Mouse (Mus musculus): ENCODE measurements around the gene Fads3. TPM values are rescaled to one million over a fixed set of nuclear protein-coding genes. Genes with fewer than 3 reads are reported as not detected.
A peak's percentile ranks its signal among the peaks of the same experiment; 100 is the strongest.

Fads3 gene
- polyA plus RNA-seq, 1 experiment from 2014 or later, result 79.6 TPM

DNA sequence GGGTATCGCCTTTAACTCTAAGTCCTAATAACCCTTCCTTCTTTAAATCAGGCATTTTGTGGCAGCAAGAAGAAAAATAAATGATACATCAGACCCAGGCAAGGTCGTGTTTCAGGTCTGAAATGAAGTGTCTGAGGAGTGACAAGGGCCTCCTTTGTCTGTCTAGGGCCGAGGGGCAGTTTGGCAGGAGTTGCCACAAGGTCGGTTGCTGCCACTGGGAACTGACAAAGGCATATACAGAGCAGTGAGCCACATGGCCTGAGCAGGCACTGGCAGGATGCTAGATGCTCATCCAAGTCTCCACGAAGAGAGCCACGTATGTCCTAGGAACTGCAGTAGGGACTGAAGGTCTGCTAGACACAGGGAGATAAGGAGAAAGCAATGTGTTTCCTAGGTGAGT, 37.0 kb downstream of the Fads3 start:
- Histone ChIP-seq H3K36me3 (ENCODE audit: insufficient read depth, low read length) (peaks cover 14% of the 10 kb centered on the region; the same call in 1 of the 2 replicates), H3K4me2 (replicated peaks; ENCODE audit: low read depth, low read length) (no peak overlapping the region), H3K27ac (ENCODE audit: low read length) (no peak overlapping the region), H3K27me3 (replicated peaks; ENCODE audit: insufficient read depth, low read length) (no peaks in the 10 kb centered on the region), H3K9ac (replicated peaks; ENCODE audit: low read depth) (no peak overlapping the region), H3K4me3 (ENCODE audit: low read depth, low read length) (no peak overlapping the region), H3K4me1 (ENCODE audit: insufficient read depth, low read depth, low read length) (no peaks in the 10 kb centered on the region), H3K9me3 (ENCODE audit: low read length) (no peaks in the 10 kb centered on the region)
- no peak for ATAC-seq
- no peak for TF ChIP-seq EP300 (IDR thresholded peaks at IDR 0.05)
- no peak for TF ChIP-seq CTCF (IDR thresholded peaks at IDR 0.05)
- 71% methylated on average over 6 of the region's 6 CpGs for whole genome bisulfite sequencing
- no peak for DNase-seq (ENCODE audit: low spot score)

DNA sequence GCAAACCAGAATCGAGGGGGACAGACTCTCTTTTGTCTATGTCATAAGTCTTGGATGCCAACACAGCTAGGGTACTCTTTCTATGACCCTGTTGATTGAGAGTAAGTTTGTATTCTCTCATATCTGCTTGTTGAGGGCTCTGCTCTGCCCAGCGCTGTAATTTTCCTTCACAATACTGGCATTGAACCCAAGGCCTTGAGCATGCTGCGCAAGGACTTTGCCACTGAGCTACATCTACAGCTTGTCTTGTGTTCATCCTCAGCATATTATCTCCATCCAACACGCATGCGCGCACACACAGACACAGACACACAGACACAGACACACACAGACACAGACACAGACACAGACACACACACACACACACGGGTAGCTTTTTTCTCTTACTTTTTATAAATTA, 39.0 kb downstream of the Fads3 start:
- Histone ChIP-seq H3K4me2 (replicated peaks; ENCODE audit: low read depth, low read length) (no peak overlapping the region), H3K27me3 (replicated peaks; ENCODE audit: insufficient read depth, low read length) (no peaks in the 10 kb centered on the region), H3K4me3 (ENCODE audit: low read depth, low read length) (no peak overlapping the region), H3K27ac (ENCODE audit: low read length) (no peak overlapping the region), H3K36me3 (ENCODE audit: insufficient read depth, low read length) (peaks cover 14% of the 10 kb centered on the region; the same call in 1 of the 2 replicates), H3K9ac (replicated peaks; ENCODE audit: low read depth) (no peak overlapping the region), H3K9me3 (ENCODE audit: low read length) (no peaks in the 10 kb centered on the region), H3K4me1 (ENCODE audit: insufficient read depth, low read depth, low read length) (no peaks in the 10 kb centered on the region)
- no peak for ATAC-seq
- no peak for DNase-seq (ENCODE audit: low spot score)
- no peak for TF ChIP-seq CTCF (IDR thresholded peaks at IDR 0.05)
- no peak for TF ChIP-seq EP300 (IDR thresholded peaks at IDR 0.05)
- WGBS, result 92% methylated on average over 7 of the region's 7 CpGs

DNA sequence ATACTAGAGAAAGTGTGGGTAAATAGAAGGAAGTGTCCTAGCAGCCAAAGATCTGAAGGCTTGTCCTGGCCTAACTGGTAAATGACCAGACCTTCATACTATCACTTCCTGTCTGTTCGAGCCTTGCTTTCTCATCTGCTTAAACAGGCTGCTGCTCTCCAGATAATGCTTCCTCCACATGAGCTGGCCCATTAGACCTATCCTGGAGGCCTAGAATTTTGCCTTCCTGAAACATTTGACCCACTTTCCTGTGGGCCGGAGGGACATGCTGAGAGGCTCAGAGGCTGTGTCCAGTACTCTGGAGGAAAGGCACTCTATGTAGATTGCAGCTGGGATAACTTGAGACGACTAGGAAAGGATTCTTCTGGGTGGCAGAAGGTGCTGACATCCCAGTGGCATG, 40.7 kb downstream of the Fads3 start:
- H3K36me3 ChIP-seq (ENCODE audit: insufficient read depth, low read length), result peaks cover 13% of the 10 kb centered on the region; the same call in 1 of the 2 replicates
- TF ChIP-seq EP300 (IDR thresholded peaks at IDR 0.05) (no peak), CTCF (IDR thresholded peaks at IDR 0.05) (no peak)
- DNase-seq (ENCODE audit: low spot score) (no peak), ATAC-seq (no peak)
- H3K4me2 ChIP-seq (replicated peaks; ENCODE audit: low read depth, low read length), result no peak overlapping the region
- H3K9ac ChIP-seq (replicated peaks; ENCODE audit: low read depth), result no peak overlapping the region
- no peaks in the 10 kb centered on the region for H3K9me3 ChIP-seq (ENCODE audit: low read length)
- WGBS, result 51% methylated on average over 3 of the region's 3 CpGs
- H3K4me1 ChIP-seq (ENCODE audit: insufficient read depth, low read depth, low read length), result no peaks in the 10 kb centered on the region
- no peak overlapping the region for H3K27ac ChIP-seq (ENCODE audit: low read length)
- H3K27me3 ChIP-seq (replicated peaks; ENCODE audit: insufficient read depth, low read length), result no peaks in the 10 kb centered on the region
- H3K4me3 ChIP-seq (ENCODE audit: low read depth, low read length), result no peak overlapping the region

DNA sequence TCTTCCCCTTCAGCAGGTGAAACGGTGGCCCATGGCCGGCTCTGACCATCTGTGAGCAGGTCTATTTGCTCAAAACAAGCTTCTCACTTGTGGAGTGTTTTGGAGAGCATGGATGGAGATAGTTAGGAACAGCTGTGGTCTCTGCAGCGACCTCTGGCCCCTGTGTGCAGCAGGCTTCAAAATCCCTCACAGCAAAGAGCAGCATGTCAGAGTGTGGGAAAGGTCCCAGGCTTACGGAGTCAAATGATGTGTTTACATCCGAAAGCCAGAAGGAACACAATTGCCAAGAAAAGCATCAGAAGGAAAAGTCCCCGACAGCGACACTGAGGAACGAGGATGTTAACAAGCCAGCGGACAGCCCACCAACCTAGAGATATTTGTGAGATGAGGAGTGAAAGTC, 44.1 kb downstream of the Fads3 start:
- Histone ChIP-seq H3K27me3 (replicated peaks; ENCODE audit: insufficient read depth, low read length) (no peaks in the 10 kb centered on the region), H3K27ac (ENCODE audit: low read length) (no peak overlapping the region), H3K4me2 (replicated peaks; ENCODE audit: low read depth, low read length) (no peak overlapping the region), H3K4me1 (ENCODE audit: insufficient read depth, low read depth, low read length) (no peaks in the 10 kb centered on the region), H3K9ac (replicated peaks; ENCODE audit: low read depth) (no peak overlapping the region), H3K9me3 (ENCODE audit: low read length) (no peaks in the 10 kb centered on the region), H3K4me3 (ENCODE audit: low read depth, low read length) (no peak overlapping the region), H3K36me3 (ENCODE audit: insufficient read depth, low read length) (peaks cover 16% of the 10 kb centered on the region; the same call in 1 of the 2 replicates)
- WGBS, result 56% methylated on average over 9 of the region's 9 CpGs
- ATAC-seq, result peak; percentile 65
- no peak for TF ChIP-seq CTCF (IDR thresholded peaks at IDR 0.05)
- TF ChIP-seq EP300 (IDR thresholded peaks at IDR 0.05), result no peak
- DNase-seq (ENCODE audit: low spot score), result no peak

DNA sequence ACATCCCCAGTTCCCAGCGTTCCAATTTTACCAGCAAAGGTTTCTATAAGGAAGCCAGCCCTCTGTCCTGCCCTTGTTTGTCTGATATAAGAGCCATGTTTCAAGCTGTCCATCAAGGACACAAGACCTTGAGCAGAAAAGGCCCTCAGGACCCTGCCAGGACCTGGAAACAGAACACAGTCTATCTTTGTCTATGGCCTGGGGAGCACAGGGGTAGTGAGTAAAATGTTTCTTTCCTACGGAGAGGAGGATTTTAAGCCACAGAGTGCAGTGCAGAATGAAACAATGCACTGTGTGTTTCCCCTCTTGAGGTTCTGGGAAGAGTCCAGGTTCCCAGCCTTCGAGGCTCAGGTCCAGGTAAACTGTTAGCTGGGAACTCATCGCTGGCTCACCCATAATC, 45.6 kb downstream of the Fads3 start:
- DNase-seq (ENCODE audit: low spot score) (no peak), ATAC-seq (no peak)
- WGBS, result 84% methylated on average over 4 of the region's 4 CpGs
- H3K36me3 ChIP-seq (ENCODE audit: insufficient read depth, low read length), result peaks cover 17% of the 10 kb centered on the region; the same call in 1 of the 2 replicates
- H3K9me3 ChIP-seq (ENCODE audit: low read length), result no peaks in the 10 kb centered on the region
- no peaks in the 10 kb centered on the region for H3K4me1 ChIP-seq (ENCODE audit: insufficient read depth, low read depth, low read length)
- H3K27ac ChIP-seq (ENCODE audit: low read length), result no peak overlapping the region
- H3K4me2 ChIP-seq (replicated peaks; ENCODE audit: low read depth, low read length), result no peak overlapping the region
- TF ChIP-seq CTCF (IDR thresholded peaks at IDR 0.05) (no peak), EP300 (IDR thresholded peaks at IDR 0.05) (no peak)
- no peaks in the 10 kb centered on the region for H3K27me3 ChIP-seq (replicated peaks; ENCODE audit: insufficient read depth, low read length)
- H3K4me3 ChIP-seq (ENCODE audit: low read depth, low read length), result no peak overlapping the region
- no peak overlapping the region for H3K9ac ChIP-seq (replicated peaks; ENCODE audit: low read depth)

DNA sequence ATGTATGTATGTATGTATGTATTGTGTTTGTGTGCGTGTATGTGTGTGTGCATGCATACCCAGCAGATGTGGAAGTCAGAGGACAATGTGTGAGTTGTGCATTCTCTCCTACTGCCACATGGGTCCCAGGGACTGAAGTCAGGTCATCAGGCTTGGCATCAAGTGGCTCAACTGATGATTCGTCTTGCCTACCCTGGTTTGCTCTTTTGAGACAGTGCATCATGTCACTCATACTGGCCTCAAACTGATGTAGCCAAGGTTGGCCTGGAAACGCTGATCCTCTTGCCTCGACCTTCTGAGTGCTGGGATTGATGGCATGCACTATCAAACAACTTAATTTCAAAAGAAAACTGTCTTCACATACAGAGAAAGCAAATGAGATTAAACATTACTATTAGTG, 52.5 kb downstream of the Fads3 start:
- Histone ChIP-seq H3K9ac (replicated peaks; ENCODE audit: low read depth) (no peak overlapping the region), H3K27ac (ENCODE audit: low read length) (no peak overlapping the region), H3K4me2 (replicated peaks; ENCODE audit: low read depth, low read length) (no peak overlapping the region), H3K36me3 (ENCODE audit: insufficient read depth, low read length) (0 out of 2 replicates have a peak, but pooled peaks cover 10% of the 10 kb centered on the region), H3K4me3 (ENCODE audit: low read depth, low read length) (no peak overlapping the region), H3K27me3 (replicated peaks; ENCODE audit: insufficient read depth, low read length) (no peaks in the 10 kb centered on the region), H3K9me3 (ENCODE audit: low read length) (no peaks in the 10 kb centered on the region), H3K4me1 (ENCODE audit: insufficient read depth, low read depth, low read length) (peaks cover 4% of the 10 kb centered on the region; the same call in 1 of the 2 replicates)
- TF ChIP-seq EP300 (IDR thresholded peaks at IDR 0.05), result no peak
- no peak for TF ChIP-seq CTCF (IDR thresholded peaks at IDR 0.05)
- ATAC-seq, result no peak
- DNase-seq (ENCODE audit: low spot score), result no peak
- 89% methylated on average over 4 of the region's 4 CpGs for WGBS

DNA sequence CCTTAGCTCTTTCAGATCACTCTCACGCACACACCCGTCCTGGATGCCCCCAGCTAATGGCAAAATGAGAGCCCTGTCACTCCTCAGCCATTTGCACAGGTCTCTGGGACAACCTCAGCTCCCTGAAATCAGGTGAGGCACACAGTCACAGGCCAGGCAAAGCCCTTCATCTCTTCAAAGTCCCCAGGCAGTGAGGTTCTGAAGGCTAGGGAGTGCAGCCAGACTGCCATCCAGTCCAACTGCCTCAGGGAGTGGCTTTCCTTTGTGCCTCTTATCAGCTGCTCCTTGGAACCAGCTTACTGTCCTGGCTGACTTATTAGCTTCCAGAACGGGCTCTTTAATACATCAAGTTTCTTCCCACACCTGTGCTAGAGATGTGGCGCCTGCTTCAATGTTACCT, 53.3 kb downstream of the Fads3 start:
- no peak overlapping the region for H3K4me2 ChIP-seq (replicated peaks; ENCODE audit: low read depth, low read length)
- H3K4me1 ChIP-seq (ENCODE audit: insufficient read depth, low read depth, low read length), result peaks cover 4% of the 10 kb centered on the region; the same call in 1 of the 2 replicates
- no peak overlapping the region for H3K27ac ChIP-seq (ENCODE audit: low read length)
- no peak overlapping the region for H3K4me3 ChIP-seq (ENCODE audit: low read depth, low read length)
- no peaks in the 10 kb centered on the region for H3K9me3 ChIP-seq (ENCODE audit: low read length)
- 0 out of 2 replicates have a peak, but pooled peaks cover 10% of the 10 kb centered on the region for H3K36me3 ChIP-seq (ENCODE audit: insufficient read depth, low read length)
- no peak for TF ChIP-seq CTCF (IDR thresholded peaks at IDR 0.05)
- TF ChIP-seq EP300 (IDR thresholded peaks at IDR 0.05), result no peak
- no peaks in the 10 kb centered on the region for H3K27me3 ChIP-seq (replicated peaks; ENCODE audit: insufficient read depth, low read length)
- WGBS, result 67% methylated on average over 4 of the region's 4 CpGs
- ATAC-seq (no peak), DNase-seq (ENCODE audit: low spot score) (no peak)
- no peak overlapping the region for H3K9ac ChIP-seq (replicated peaks; ENCODE audit: low read depth)

All from lung, postnatal 0 days (tissue).